ENCODE assay signal across 14 mouse cellular contexts in the genomic region with DNA sequence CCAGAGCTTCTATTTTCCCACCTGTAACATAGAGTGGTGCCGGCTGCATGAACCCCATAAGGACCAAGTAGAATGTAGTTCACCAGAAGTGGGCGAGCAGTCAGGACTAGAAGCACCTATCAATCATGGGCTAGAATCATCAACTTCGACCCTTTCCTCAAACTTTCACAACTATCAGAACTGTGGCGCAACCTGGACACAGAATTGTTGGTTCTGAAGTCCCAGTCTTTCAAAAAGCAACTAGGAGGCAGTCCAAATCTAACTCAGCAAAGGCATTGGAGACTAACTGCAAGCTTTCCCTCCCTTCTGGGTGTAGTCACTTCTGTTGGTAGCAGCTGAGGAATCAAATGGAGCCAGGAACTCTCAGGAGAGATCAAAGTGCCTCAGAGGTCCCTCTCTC. TPM values are rescaled to one million over a fixed set of nuclear protein-coding genes. Genes with fewer than 3 reads are reported as not detected.
A peak's percentile ranks its signal among the peaks of the same experiment; 100 is the strongest.
DNase-seq lines count a peak whose midpoint lies in the region; ATAC-seq and TF ChIP-seq lines count a peak whose summit lies in the region.
"Had no signal": no experiment of that assay in that cellular context is flagged by ENCODE, and none has a peak within 500 bp of the region (broad histone marks: within the 10 kb centered on the region; RNA-seq: fewer than 3 reads in every experiment).

No protein-coding gene starts in this region.

- no peak for TF ChIP-seq CTCF in intestine, postnatal 0 days (IDR thresholded peaks at IDR 0.05; ENCODE audit: low read depth)

- H3K9ac ChIP-seq in midbrain, embryonic 13.5 days (replicated peaks), result no peak overlapping the region
- H3K9ac ChIP-seq in midbrain, embryonic 14.5 days (replicated peaks; ENCODE audit: low read length), result no peak overlapping the region
- H3K9ac ChIP-seq in intestine, postnatal 0 days (ENCODE audit: low read depth, low read length), result no peak overlapping the region
- H3K9ac ChIP-seq: liver, embryonic 12.5 days had no signal

- intact Hi-C loops in gastrocnemius, postnatal 36 days (cut with DNase I), result no loop called here

- 89% methylated on average over 4 of the region's 4 CpGs for WGBS in midbrain, embryonic 13.5 days
- WGBS in midbrain, embryonic 10.5 days, result 86% methylated on average over 4 of the region's 4 CpGs
- 91% methylated on average over 4 of the region's 4 CpGs for WGBS in midbrain, embryonic 14.5 days
- WGBS in intestine, postnatal 0 days, result 88% methylated on average over 4 of the region's 4 CpGs

- peak overlapping the region; percentile 87 for H3K4me2 ChIP-seq in midbrain, embryonic 13.5 days (replicated peaks)
- peak overlapping the region; percentile 87 for H3K4me2 ChIP-seq in midbrain, embryonic 14.5 days (ENCODE audit: low read length)
- no peak overlapping the region for H3K4me2 ChIP-seq in intestine, postnatal 0 days (replicated peaks; ENCODE audit: low read depth)
- H3K4me2 ChIP-seq: liver, embryonic 12.5 days had no signal

- peaks cover 43% of the 10 kb centered on the region for H3K27me3 ChIP-seq in midbrain, embryonic 13.5 days
- H3K27me3 ChIP-seq in midbrain, embryonic 10.5 days (ENCODE audit: low read depth, poor library complexity, severe bottlenecking), result peaks cover 60% of the 10 kb centered on the region
- H3K27me3 ChIP-seq in midbrain, embryonic 14.5 days (ENCODE audit: control insufficient read depth, insufficient read depth, low read length), result peaks cover 7% of the 10 kb centered on the region; the same call in 1 of the 2 replicates
- peaks cover 41% of the 10 kb centered on the region for H3K27me3 ChIP-seq in intestine, postnatal 0 days (replicated peaks; ENCODE audit: control insufficient read depth, insufficient read depth, low read length)

- no peaks in the 10 kb centered on the region for H3K9me3 ChIP-seq in midbrain, embryonic 13.5 days
- H3K9me3 ChIP-seq in midbrain, embryonic 10.5 days (replicated peaks), result no peaks in the 10 kb centered on the region
- no peaks in the 10 kb centered on the region for H3K9me3 ChIP-seq in midbrain, embryonic 14.5 days (ENCODE audit: control insufficient read depth, low read length)
- no peaks in the 10 kb centered on the region for H3K9me3 ChIP-seq in intestine, postnatal 0 days (ENCODE audit: control insufficient read depth)
- H3K9me3 ChIP-seq: liver, embryonic 12.5 days had no signal

- peak; percentile 4 for DNase-seq in gastrocnemius, adult 18-20 months (ENCODE audit: low spot score)
- DNase-seq in gastrocnemius, postnatal 36 days, result no peak
- DNase-seq in midbrain, embryonic 10.5 days (ENCODE audit: low spot score), result no peak
- DNase-seq in midbrain, embryonic 14.5 days, result no peak
- DNase-seq in natural killer cell, adult 2 months (ENCODE audit: low spot score in 2 of 2), result no peak
- DNase-seq: heart, adult 2 months; kidney, adult 18-20 months; kidney, postnatal 4 days had no signal

- peak overlapping the region; percentile 75 for H3K4me3 ChIP-seq in midbrain, embryonic 13.5 days (replicated peaks)
- no peak overlapping the region for H3K4me3 ChIP-seq in midbrain, embryonic 10.5 days
- peak overlapping the region; percentile 67 for H3K4me3 ChIP-seq in midbrain, embryonic 14.5 days (replicated peaks; ENCODE audit: low read depth, low read length)
- H3K4me3 ChIP-seq in intestine, postnatal 0 days (ENCODE audit: low read depth, low read length), result no peak overlapping the region
- H3K4me3 ChIP-seq: heart, adult 2 months; liver, embryonic 12.5 days had no signal

- no peak for ATAC-seq in midbrain, embryonic 13.5 days
- no peak for ATAC-seq in midbrain, embryonic 14.5 days (ENCODE audit: low FRiP score, low TSS enrichment)
- ATAC-seq in intestine, postnatal 0 days, result no peak
- ATAC-seq: liver, embryonic 12.5 days had no signal

- no peak overlapping the region for H3K27ac ChIP-seq in midbrain, embryonic 13.5 days
- H3K27ac ChIP-seq in midbrain, embryonic 10.5 days (replicated peaks), result no peak overlapping the region
- H3K27ac ChIP-seq in midbrain, embryonic 14.5 days (replicated peaks; ENCODE audit: low read depth, low read length), result no peak overlapping the region
- H3K27ac ChIP-seq in intestine, postnatal 0 days (ENCODE audit: low read depth, low read length), result no peak overlapping the region
- H3K27ac ChIP-seq: heart, adult 2 months; liver, embryonic 12.5 days had no signal

- no peaks in the 10 kb centered on the region for H3K36me3 ChIP-seq in midbrain, embryonic 13.5 days
- H3K36me3 ChIP-seq in midbrain, embryonic 10.5 days, result no peaks in the 10 kb centered on the region
- H3K36me3 ChIP-seq in midbrain, embryonic 14.5 days (ENCODE audit: control insufficient read depth, insufficient read depth, low read length), result no peaks in the 10 kb centered on the region
- H3K36me3 ChIP-seq in intestine, postnatal 0 days (ENCODE audit: control insufficient read depth, insufficient read depth), result no peaks in the 10 kb centered on the region
- H3K36me3 ChIP-seq: liver, embryonic 12.5 days had no signal

- peaks cover 18% of the 10 kb centered on the region for H3K4me1 ChIP-seq in midbrain, embryonic 13.5 days (replicated peaks)
- H3K4me1 ChIP-seq in midbrain, embryonic 10.5 days, result peaks cover 34% of the 10 kb centered on the region
- no peaks in the 10 kb centered on the region for H3K4me1 ChIP-seq in midbrain, embryonic 14.5 days (ENCODE audit: control insufficient read depth, insufficient read depth, low read length)
- no peaks in the 10 kb centered on the region for H3K4me1 ChIP-seq in intestine, postnatal 0 days (replicated peaks; ENCODE audit: control insufficient read depth, insufficient read depth, low read length)
- H3K4me1 ChIP-seq: liver, embryonic 12.5 days had no signal

RNA-seq across cellular contexts. Expression of gene Trhde, which starts 2.6 kb away (rescaled TPM):
- total RNA-seq in gastrocnemius, adult 18-20 months (2021), result under 1 TPM; 0.28 to 0.37 TPM
- under 1 TPM; 0.26 to 0.35 TPM for total RNA-seq in gastrocnemius, postnatal 36 days (2021)
- polyA plus RNA-seq in midbrain, embryonic 13.5 days (2015; fragmentation: Nextera tagmentation; extraction: Ambion mirVana), result 3.8 and 4.1 TPM in 2 replicates
- 0.25 and 0.26 TPM in 2 replicates for polyA plus RNA-seq in midbrain, embryonic 10.5 days (2016; fragmentation: Nextera tagmentation; extraction: Ambion mirVana)
- 5.4 and 6.8 TPM in 2 replicates for polyA plus RNA-seq in midbrain, embryonic 14.5 days (2014; fragmentation: Nextera tagmentation; extraction: Ambion mirVana)
- 0.13 and 0.14 TPM in 2 replicates for polyA plus RNA-seq in intestine, postnatal 0 days (2015; fragmentation: Nextera tagmentation; extraction: Ambion mirVana)
- total RNA-seq: megakaryocyte, adult 5-6 weeks; MEL; neutrophil, adult 5-6 weeks had no signal
- polyA plus RNA-seq: liver, embryonic 12.5 days had no signal

Comparison
In these comparisons a context has a peak if more than half of its experiments do, and no peak if none do; other contexts are left out.
1. H3K4me3 ChIP-seq: peak in midbrain, embryonic 13.5 days (single experiment) and midbrain, embryonic 14.5 days (single experiment); none in midbrain, embryonic 10.5 days (single experiment) and intestine, postnatal 0 days (single experiment).